9 mouse cellular contexts compared by ENCODE assay signal in genomic region chr6:140081739-140082138, GRCm38 (mm10). TPM values are rescaled to one million over a fixed set of nuclear protein-coding genes. Genes with fewer than 3 reads are reported as not detected.
DNase-seq lines count a peak whose midpoint lies in the region; ATAC-seq and TF ChIP-seq lines count a peak whose summit lies in the region.
"Had no signal": no experiment of that assay in that cellular context is flagged by ENCODE, and none has a peak within 500 bp of the region (broad histone marks: within the 10 kb centered on the region; RNA-seq: fewer than 3 reads in every experiment).

No protein-coding gene starts in this region.

- 0 out of 2 replicates have a peak, but pooled peaks have one; percentile 6 for ATAC-seq in intestine, embryonic 15.5 days
- no peak for ATAC-seq in erythroid progenitor cell, adult 5-6 weeks (replicated peaks; ENCODE audit: low FRiP score, poor library complexity, severe bottlenecking)

- H3K4me3 ChIP-seq in kidney, adult 2 months (ENCODE audit: insufficient read depth, low read depth, low read length), result no peak overlapping the region
- H3K4me3 ChIP-seq in intestine, embryonic 15.5 days (replicated peaks), result no peak overlapping the region
- H3K4me3 ChIP-seq: liver, embryonic 13.5 days had no signal

- WGBS in kidney, adult 2 months, result 83% methylated on average over 3 of the region's 3 CpGs
- 82% methylated on average over 3 of the region's 3 CpGs for WGBS in intestine, embryonic 15.5 days

- no peak for DNase-seq in kidney, adult 2 months
- no peak for DNase-seq in kidney, adult 18-20 months
- DNase-seq in thymus, postnatal 14 days, result peak; percentile 7
- DNase-seq in thymus, postnatal 25 days, result no peak
- no peak for DNase-seq in spleen, postnatal 4 days (ENCODE audit: low spot score in 2 of 2)
- DNase-seq: gastrocnemius, postnatal 10 days; liver, embryonic 13.5 days had no signal

- no peaks in the 10 kb centered on the region for H3K27me3 ChIP-seq in kidney, adult 2 months (replicated peaks; ENCODE audit: control insufficient read depth, insufficient read depth, low read length)
- no peaks in the 10 kb centered on the region for H3K27me3 ChIP-seq in intestine, embryonic 15.5 days (replicated peaks)
- H3K27me3 ChIP-seq: liver, embryonic 13.5 days had no signal

- no peaks in the 10 kb centered on the region for H3K36me3 ChIP-seq in kidney, adult 2 months (ENCODE audit: control insufficient read depth, insufficient read depth, low read length)
- H3K36me3 ChIP-seq in intestine, embryonic 15.5 days, result no peaks in the 10 kb centered on the region
- H3K36me3 ChIP-seq: liver, embryonic 13.5 days had no signal

- no peak overlapping the region for H3K9ac ChIP-seq in intestine, embryonic 15.5 days
- H3K9ac ChIP-seq: liver, embryonic 13.5 days had no signal

- peak; percentile 53 for TF ChIP-seq CTCF in kidney, adult 2 months (conservative IDR thresholded peaks at IDR 0.05; ENCODE audit: insufficient read depth, insufficient read length, low read depth, low read length)

- H3K4me1 ChIP-seq in kidney, adult 2 months (ENCODE audit: control insufficient read depth, insufficient read depth, low read length), result no peaks in the 10 kb centered on the region
- no peaks in the 10 kb centered on the region for H3K4me1 ChIP-seq in intestine, embryonic 15.5 days (replicated peaks)
- H3K4me1 ChIP-seq: liver, embryonic 13.5 days had no signal

- no peak for TF ChIP-seq POLR2A in kidney, adult 2 months (IDR thresholded peaks at IDR 0.05; ENCODE audit: low read depth, low read length)

- no peaks in the 10 kb centered on the region for H3K9me3 ChIP-seq in intestine, embryonic 15.5 days

- H3K27ac ChIP-seq in kidney, adult 2 months (ENCODE audit: insufficient read depth, low read depth, low read length), result no peak overlapping the region
- H3K27ac ChIP-seq in intestine, embryonic 15.5 days, result no peak overlapping the region
- H3K27ac ChIP-seq: liver, embryonic 13.5 days had no signal

- H3K4me2 ChIP-seq in intestine, embryonic 15.5 days (replicated peaks), result no peak overlapping the region
- H3K4me2 ChIP-seq: liver, embryonic 13.5 days had no signal

RNA-seq across cellular contexts. Expression of gene Plcz1, which starts 40.5 kb away (rescaled TPM):
- 0.04 TPM in 1 of 2 replicates, not detected in the other for polyA plus RNA-seq in kidney, adult 2 months (2012; rRNA removed)
- not detected in 2 replicates for polyA plus RNA-seq in intestine, embryonic 15.5 days (2015; fragmentation: Nextera tagmentation; extraction: Ambion mirVana)
- total RNA-seq in erythroid progenitor cell, adult 5-6 weeks (2015; ENCODE audit: low replicate concordance), result not detected in 2 replicates
- not detected in 2 replicates for total RNA-seq in erythroid progenitor cell, adult 5-6 weeks (2017; ENCODE audit: low replicate concordance)
- total RNA-seq: gastrocnemius, postnatal 10 days had no signal
- polyA plus RNA-seq: liver, embryonic 13.5 days had no signal

RNA-seq across cellular contexts. Expression of gene Capza3, which starts 40.7 kb away (rescaled TPM):
- 0.07 TPM in 1 of 2 replicates, not detected in the other for polyA plus RNA-seq in kidney, adult 2 months (2012; rRNA removed)
- not detected in 2 replicates for polyA plus RNA-seq in intestine, embryonic 15.5 days (2015; fragmentation: Nextera tagmentation; extraction: Ambion mirVana)
- total RNA-seq in erythroid progenitor cell, adult 5-6 weeks (2015; ENCODE audit: low replicate concordance), result not detected in 2 replicates
- total RNA-seq in erythroid progenitor cell, adult 5-6 weeks (2017; ENCODE audit: low replicate concordance), result not detected in 2 replicates
- total RNA-seq: gastrocnemius, postnatal 10 days had no signal
- polyA plus RNA-seq: liver, embryonic 13.5 days had no signal
